Mouse (Mus musculus) v-Abl transformed pro-B cells (cell line): ENCODE measurements around the gene Rfx6.

Experiments
- in situ Hi-C, 2 experiments: fragments of 400-800 bp; cut with MboI; formaldehyde crosslinking; loops; one replicate each; pipeline ENCODE4 v1.15.1; 2025; ENCODE audit not compliant: unreplicated experiment in 2 of 2

Gene Rfx6

GRCm38 (mm10) chr10:51677548-51678250 lies at the start of gene Rfx6:
Gene Rfx6, plus strand, starts transcription at chr10:51677756.
- in situ Hi-C loops, result no loop called here

- in situ Hi-C loops, result no loop called here
Measured at GRCm38 (mm10) chr10:51631411-51632136, 46.0 kb upstream of the Rfx6 start, which contains the start of gene Gprc6a. Gene Gprc6a, minus strand, starts transcription at chr10:51631461.

- in situ Hi-C loops, result loop anchor here (10.0 kb wide), 2 partner anchors 765 to 775 kb away; no protein-coding TSS in a partner anchor
Measured at GRCm38 (mm10) chr10:51649506-51650221, 27.9 kb upstream of the Rfx6 start.

- in situ Hi-C loops, result loop anchor here (5.0 to 10.0 kb wide), 4 partner anchors 245 to 955 kb away; no protein-coding TSS in a partner anchor
Measured at GRCm38 (mm10) chr10:51657324-51657723, 20.2 kb upstream of the Rfx6 start.

GRCm38 (mm10) chr10:51669334-51669733 lies 8.2 kb upstream of the Rfx6 start:
- in situ Hi-C loops, result no loop called here

GRCm38 (mm10) chr10:51671583-51671982 lies 6.0 kb upstream of the Rfx6 start:
- in situ Hi-C loops, result no loop called here

GRCm38 (mm10) chr10:51672082-51672779 lies 5.3 kb upstream of the Rfx6 start:
- in situ Hi-C loops, result no loop called here

GRCm38 (mm10) chr10:51678251-51678639 lies 689 bp downstream of the Rfx6 start:
- in situ Hi-C loops, result no loop called here

- in situ Hi-C loops, result no loop called here
Measured at GRCm38 (mm10) chr10:51720904-51721303, 43.3 kb downstream of the Rfx6 start.

- in situ Hi-C loops, result no loop called here
Measured at GRCm38 (mm10) chr10:51761436-51761835, 83.9 kb downstream of the Rfx6 start.

GRCm38 (mm10) chr10:51763241-51763640 lies 85.7 kb downstream of the Rfx6 start:
- in situ Hi-C loops, result no loop called here

- in situ Hi-C loops, result no loop called here
Measured at GRCm38 (mm10) chr10:51768445-51768844, 90.9 kb downstream of the Rfx6 start.

- in situ Hi-C loops, result no loop called here
Measured at GRCm38 (mm10) chr10:51769252-51769651, 91.7 kb downstream of the Rfx6 start.

- in situ Hi-C loops, result loop anchor here (10.0 to 25.0 kb wide), 8 partner anchors 365 to 1758 kb away; partner anchors contain the start of genes Pln (in 1 of the 2) and Sim1 (in 1 of the 2)
Measured at GRCm38 (mm10) chr10:51779648-51780047, 102.1 kb downstream of the Rfx6 start.
